Mouse (Mus musculus) thymus, postnatal 10 days (tissue): ENCODE results near the gene Phka1.
"Not testable (repeated sequence)": the region's sequence is repeated elsewhere in the genome, so short reads cannot be mapped to it uniquely, and the experiment has no call there.

Experiments used
- DNase-seq, 2 experiments: peaks; one replicate each; pipeline ENCODE4 v3.0.0; 2021; ENCODE audit warnings: low spot score in 2 of 2

Gene Phka1

DNA sequence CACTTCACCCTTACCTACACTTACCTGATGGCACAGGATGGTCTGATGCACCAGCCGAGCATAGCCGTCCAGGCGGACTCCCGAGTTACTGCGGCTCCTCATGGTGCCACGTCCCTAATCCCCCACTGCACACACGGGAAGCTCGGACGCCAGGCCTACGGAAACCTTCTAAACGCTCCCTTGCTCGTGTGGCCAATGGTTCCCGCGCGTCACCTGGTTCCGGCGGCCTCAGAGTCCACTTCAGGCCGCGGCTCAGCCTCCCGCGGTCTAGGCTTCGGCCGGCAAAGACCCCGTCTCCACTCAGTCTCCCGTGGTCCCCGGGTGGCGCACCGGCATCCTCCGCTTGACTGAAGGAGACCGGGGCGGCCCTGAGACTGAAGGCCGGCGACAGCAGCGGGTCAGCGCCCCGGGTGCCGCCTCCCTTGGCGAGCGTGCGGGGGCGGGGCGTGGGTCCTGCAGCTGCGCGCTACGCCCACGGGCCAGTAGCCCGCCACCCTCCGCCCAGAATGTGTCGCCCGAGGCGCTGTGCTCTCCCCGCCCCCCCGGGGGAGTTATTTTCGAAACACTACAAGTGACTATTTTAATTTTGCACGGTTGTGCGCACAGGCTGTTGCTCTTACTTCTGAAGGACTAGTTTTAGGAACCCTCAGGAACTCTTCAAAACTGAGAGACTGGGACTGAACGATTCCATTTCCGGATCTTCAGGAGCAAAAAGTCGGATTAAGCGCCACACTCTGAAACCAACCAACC lies at the start of gene Phka1:
Gene Phka1, minus strand, starts transcription at position 424 of the 750 bp plus-strand sequence.
- DNase-seq: peak in 1 of 2 experiments; percentile 2

DNA sequence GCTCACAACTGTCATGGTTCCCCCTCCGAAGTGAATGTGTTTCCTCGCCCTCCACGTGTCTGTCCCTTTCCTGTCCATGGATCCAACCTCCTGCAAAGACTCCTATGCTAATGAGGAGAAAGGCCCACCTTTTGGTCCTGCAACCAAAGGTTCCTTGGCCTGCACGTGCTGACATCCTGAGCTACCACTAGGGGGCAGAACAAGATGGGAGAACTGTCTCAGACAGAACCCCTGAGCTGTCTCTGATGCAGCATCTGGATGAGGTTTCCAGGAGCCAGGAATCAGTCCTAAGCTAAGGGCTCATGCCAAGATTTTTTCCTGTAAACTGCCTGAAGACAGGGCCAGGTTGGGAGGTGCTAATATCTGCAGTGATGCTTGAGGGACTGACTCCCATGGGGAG lies 45.2 kb upstream of the Phka1 start:
- DNase-seq: peak in 1 of 2 experiments; percentile 3

- not testable (repeated sequence) for DNase-seq
Observed at GRCm38 (mm10) chrX:102686872-102687271, 42.8 kb upstream of the Phka1 start, which contains the start of gene Gm3880. Gene Gm3880, minus strand, starts transcription at chrX:102686972.

DNA sequence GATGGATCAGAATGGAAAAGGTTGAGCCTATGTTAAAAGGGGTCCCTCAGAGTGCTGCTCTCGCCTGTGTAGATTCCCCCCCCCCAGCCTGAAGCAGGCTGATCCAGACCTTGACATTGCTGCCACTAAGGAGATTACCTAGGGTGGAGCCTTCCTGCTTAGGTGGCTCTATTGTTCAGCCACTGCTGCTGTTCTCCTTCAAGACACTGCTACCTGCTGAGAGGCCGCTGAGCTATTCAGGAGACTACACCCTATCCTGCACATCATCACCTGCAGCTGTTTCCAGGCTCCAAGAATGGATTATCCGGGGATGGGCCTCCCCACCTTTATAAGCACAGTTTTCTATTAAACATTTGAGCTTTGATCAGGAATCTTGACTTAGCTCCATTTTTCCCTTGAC lies 40.7 kb upstream of the Phka1 start:
- DNase-seq: not testable (repeated sequence)

DNA sequence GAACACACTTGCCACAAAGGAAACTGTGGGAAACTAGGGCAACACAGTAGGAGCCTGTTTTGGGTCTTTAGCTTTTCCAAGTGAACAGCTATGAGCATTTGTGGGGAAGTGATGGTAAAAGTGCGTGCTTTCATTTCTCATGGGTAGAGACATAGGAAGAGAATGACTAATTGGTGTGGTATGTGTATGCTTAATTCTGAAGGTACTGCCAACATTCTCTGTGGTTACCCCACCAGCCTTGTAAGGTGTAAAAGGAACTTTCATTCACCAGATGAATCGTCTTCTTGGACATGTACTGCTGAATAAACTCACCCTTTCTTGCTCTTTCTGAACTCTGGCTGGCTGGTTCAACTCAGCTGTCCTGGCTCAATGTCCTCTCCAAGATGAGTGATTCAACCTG lies 22.6 kb upstream of the Phka1 start:
- no peak for DNase-seq

DNA sequence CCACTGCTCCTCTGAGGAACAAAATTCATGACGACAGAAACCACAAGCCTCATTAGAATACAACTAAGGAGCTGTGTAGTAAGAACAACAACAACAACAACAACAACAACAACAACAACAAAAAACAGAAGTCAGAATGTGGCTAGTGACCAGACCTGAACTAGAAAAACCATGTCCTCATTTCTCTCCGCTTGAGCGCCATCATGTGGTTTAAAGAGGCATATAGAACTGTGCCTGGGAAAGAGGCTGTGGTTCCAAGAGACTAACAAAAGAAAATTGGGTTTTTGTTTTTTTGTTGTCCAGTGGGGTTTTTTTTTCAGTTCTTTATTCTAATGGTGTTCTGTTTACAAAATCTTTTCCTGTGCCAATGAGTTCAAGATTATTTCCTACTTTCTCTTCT lies 16.7 kb upstream of the Phka1 start:
- no peak for DNase-seq

DNA sequence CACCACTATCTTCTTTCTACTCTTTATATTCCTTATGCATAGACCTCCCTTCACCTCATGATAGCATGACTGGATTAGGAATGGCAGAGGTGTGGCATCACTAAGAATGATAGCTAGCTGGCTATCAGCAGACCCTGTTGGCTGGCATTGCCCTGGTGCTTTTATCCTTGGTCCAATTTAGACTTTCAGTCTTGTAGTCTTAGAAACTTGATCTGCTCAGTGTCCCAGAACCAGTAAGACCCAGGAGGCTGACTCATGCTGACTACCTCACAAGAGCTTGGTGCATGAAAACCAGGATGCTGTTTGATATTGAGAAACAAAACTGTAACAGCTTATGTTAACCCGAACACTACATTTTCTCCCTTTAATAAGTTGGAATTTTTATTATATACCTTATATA lies 1.6 kb upstream of the Phka1 start:
- DNase-seq: no peak

- DNase-seq: no peak
Observed at GRCm38 (mm10) chrX:102645146-102645545, 1.1 kb upstream of the Phka1 start.

DNA sequence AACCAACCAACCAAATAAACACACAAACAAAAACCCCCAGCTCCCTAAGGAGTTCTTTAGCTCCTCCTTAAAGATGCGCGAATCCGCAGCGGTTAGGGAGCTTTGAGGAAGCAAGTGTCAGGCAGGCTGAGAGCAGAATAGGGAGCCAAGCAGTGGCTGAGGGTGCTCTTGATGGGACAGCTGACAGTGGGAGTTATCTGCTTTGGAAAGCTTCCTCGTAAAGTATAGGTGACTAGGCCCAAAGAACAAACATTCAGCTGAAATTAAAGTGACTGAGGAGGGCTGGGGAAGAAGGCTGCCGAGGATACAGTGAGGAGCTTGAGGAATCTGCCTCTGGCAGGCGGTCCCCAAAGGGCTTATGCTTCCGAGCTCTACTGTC lies 516 bp upstream of the Phka1 start:
- no peak for DNase-seq

DNA sequence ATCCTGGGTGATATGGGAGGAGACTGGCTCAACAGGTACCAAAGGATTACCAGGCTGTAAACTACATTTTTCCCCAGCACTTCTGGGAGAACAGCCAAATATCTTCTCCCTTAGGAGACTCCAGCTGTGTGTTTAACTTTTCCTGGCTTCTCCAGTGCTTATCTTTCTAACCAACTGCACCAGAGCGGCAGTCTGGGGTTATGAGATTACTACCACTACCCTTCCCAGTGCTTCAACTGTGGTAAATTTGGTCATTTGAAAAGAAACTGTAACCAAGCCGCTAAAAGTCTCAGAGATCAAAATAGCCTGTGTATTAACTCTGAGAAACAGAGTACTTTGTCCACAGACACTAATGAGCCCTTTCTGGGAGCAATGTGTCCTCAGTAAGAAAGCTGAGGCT lies 42.8 kb downstream of the Phka1 start:
- no peak for DNase-seq

DNA sequence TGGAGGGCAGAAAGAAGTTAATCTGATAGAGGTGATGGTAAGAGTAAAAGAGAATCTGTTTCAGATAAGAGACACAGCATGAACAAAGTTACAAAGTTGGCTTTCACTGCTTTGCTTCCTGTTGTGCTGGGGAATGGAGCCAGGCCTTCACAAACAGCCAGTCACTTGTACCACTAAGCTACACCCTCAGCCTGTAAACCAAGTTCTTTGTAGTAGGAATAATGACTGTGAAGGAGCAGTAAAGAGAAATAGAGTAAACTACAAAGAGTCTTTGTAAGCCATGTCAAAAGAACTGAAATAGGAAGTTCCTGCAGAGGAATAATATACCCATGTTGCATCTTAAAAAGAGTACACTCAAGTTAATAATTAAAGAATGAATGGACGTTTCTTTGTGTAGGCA lies 55.5 kb downstream of the Phka1 start:
- no peak for DNase-seq

GRCm38 (mm10) chrX:102571186-102571585 lies 72.9 kb downstream of the Phka1 start:
- no peak for DNase-seq

GRCm38 (mm10) chrX:102556906-102557305 lies 87.1 kb downstream of the Phka1 start:
- no peak for DNase-seq

GRCm38 (mm10) chrX:102509205-102509604 lies 134.8 kb downstream of the Phka1 start:
- no peak for DNase-seq

- DNase-seq: peak; percentile 25 to 27
Observed at GRCm38 (mm10) chrX:102504644-102505481, 139.2 kb downstream of the Phka1 start, which contains the start of gene Hdac8. Gene Hdac8, minus strand, starts transcription at chrX:102505359.

- no peak for DNase-seq
Observed at GRCm38 (mm10) chrX:102504179-102504578, 139.9 kb downstream of the Phka1 start.

DNA sequence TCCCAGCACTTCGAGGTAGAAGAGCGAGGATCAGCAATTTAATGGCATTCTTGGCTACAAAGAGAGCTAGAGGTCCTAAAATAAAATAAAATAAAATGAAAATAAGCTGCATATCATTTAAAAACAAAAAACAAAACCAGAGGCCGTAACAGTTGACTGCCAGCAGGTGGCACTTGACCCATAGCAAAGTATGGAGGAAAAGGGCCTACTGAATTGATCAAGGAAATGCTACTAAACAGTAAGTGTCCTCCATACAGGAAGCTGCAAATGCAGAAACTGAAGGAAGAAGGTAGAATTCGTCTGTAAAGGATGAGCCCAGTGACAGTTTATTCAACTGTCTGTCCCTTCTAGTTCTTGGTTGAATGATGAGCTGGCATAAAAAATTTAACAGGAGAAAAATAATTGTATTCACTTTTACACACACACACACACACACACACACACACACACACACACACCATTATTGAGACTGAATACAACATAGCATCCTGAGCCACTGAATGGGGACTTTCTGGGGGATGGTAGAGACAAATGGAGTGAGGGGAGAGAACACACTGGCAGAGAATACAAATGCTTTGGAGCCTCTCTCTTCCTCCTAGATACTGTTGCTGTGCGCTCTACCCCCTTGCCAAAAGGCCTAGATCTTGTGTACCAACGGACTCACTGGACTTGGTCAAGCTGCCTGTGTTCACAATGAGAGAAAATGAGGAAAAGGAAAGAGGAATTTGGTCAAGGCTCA lies 149.9 kb downstream of the Phka1 start:
- no peak for DNase-seq

- DNase-seq: no peak
Observed at GRCm38 (mm10) chrX:102485575-102485974, 158.5 kb downstream of the Phka1 start.

GRCm38 (mm10) chrX:102479665-102480064 lies 164.4 kb downstream of the Phka1 start:
- DNase-seq: no peak

DNA sequence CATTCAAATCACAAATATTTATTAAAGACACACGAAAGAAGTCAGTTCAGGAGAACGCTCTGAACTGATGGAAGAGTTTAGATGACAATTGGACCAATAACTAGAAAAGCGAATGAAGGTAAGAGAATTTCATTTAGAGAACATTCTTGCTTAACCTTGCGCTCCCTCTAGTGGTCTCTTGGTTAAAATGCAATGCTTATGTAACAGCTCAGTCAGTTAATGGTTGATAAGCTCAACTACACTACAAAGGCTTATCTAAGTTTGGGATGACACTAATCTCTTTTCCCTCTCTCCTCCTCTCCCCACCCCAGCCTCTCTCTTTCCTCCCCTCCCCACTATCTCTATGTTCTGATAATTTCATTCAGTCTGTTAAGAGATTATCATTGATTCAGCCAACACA lies 165.1 kb downstream of the Phka1 start:
- peak in 1 of 2 experiments; percentile 32 for DNase-seq

DNA sequence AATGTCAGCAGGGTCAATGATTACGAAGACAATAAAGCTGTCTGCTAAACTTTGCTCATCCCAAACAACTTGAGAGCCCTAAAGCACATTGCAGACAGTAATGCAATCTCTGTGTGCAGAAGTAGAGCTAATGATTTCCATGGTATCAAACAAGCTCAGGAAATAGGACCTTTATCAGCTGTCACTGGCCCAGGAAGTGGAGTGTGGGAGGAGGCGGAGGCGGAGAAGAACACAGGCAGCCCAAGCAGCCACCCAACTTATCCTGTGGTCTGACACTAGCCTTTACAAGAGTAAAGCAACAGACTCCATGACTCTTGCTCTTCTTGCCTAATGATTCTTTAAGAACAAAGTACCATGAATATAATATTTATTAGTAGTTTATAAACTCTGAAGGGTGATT lies 165.6 kb downstream of the Phka1 start:
- DNase-seq: no peak

- DNase-seq: peak; percentile 15 to 49
Observed at GRCm38 (mm10) chrX:102476784-102477183, 167.3 kb downstream of the Phka1 start.
